Mouse (Mus musculus) midbrain, postnatal 0 days (tissue): ENCODE results near the gene Daam1. TPM values are rescaled to one million over a fixed set of nuclear protein-coding genes. Genes with fewer than 3 reads are reported as not detected.

Experiments used
- ATAC-seq: fragments of 200-750 bp; cut with Nextera tagmentation; 2 replicates; pipeline ENCODE4 v1.8.0; 2017; ENCODE audit warnings: moderate number of reproducible peaks, mild to moderate bottlenecking, moderate TSS enrichment, moderate library complexity; ENCODE audit not compliant: low FRiP score
- DNase-seq: peaks from one replicate; pipeline ENCODE4 v3.0.0-alpha.2; 2015; ENCODE audit warnings: low spot score
- H3K27ac ChIP-seq: fragments of 300-500 bp; sonication (generic); 2 replicates; pipeline ENCODE4 v1.5.1; 2014; ENCODE audit warnings: low read depth, mild to moderate bottlenecking, low read length, mixed read lengths
- H3K27me3 ChIP-seq: fragments of 300-500 bp; sonication (generic); 2 replicates; pipeline ENCODE4 v1.6.1; 2014; ENCODE audit warnings: low read length, control low read depth, mixed read lengths; ENCODE audit not compliant: insufficient read depth
- H3K36me3 ChIP-seq: fragments of 300-500 bp; sonication (generic); 2 replicates; pipeline ENCODE4 v1.6.1; 2014; ENCODE audit warnings: low read length, control low read depth, mixed read lengths; ENCODE audit not compliant: insufficient read depth
- H3K4me1 ChIP-seq: fragments of 300-500 bp; sonication (generic); 2 replicates; pipeline ENCODE4 v1.6.1; 2014; ENCODE audit warnings: mild to moderate bottlenecking, control low read depth, antibody characterized with exemption, low read length, mixed read lengths; ENCODE audit not compliant: insufficient read depth
- H3K4me2 ChIP-seq: fragments of 300-500 bp; sonication (generic); 2 replicates; pipeline ENCODE4 v1.6.1; 2014; ENCODE audit warnings: low read depth, mild to moderate bottlenecking, low read length, mixed read lengths; ENCODE audit not compliant: poor library complexity, severe bottlenecking
- H3K4me3 ChIP-seq: fragments of 300-500 bp; sonication (generic); 2 replicates; pipeline ENCODE4 v1.5.1; 2014; ENCODE audit warnings: low read depth, mild to moderate bottlenecking, low read length, moderate library complexity
- H3K9ac ChIP-seq: fragments of 300-500 bp; sonication (generic); replicated peaks from 2 replicates; pipeline ENCODE4 v1.6.1; 2014; ENCODE audit warnings: mild to moderate bottlenecking, low read length, moderate library complexity, mixed read lengths; ENCODE audit not compliant: poor library complexity, severe bottlenecking
- H3K9me3 ChIP-seq: fragments of 300-500 bp; sonication (generic); 2 replicates; pipeline ENCODE4 v1.6.1; 2016; ENCODE audit warnings: low read length, control low read depth
- CTCF ChIP-seq: IDR thresholded peaks from 2 replicates; pipeline ENCODE4 v1.5.1; 2016; ENCODE audit warnings: antibody characterized with exemption, mild to moderate bottlenecking
- WGBS: fragments of 180-500 bp; shearing (Covaris S2); extraction: QIAGEN DNeasy Blood & Tissue Kit; methylation state at CpG from one replicate; pipeline ENCODE4 v1.1.7; 2014; 5-methylcytosine and 5-hydroxymethylcytosine counted together
- polyA plus RNA-seq: library from polyadenylated mRNA; unstranded; fragments of >200 nt; fragmentation: Nextera tagmentation; extraction: Ambion mirVana; gene quantifications from 2 replicates; pipeline ENCODE4 v1.2.1, GENCODE M21; 2015
- total RNA-seq: library from RNA; depleted of rRNA; stranded (reverse); fragments of >200 nt; gene quantifications from 2 replicates; pipeline ENCODE4 v1.2.3, GENCODE M21; 2014

The Daam1 gene
- total and polyA plus RNA-seq, 2 experiments from 2014 or later, result 27.3 to 86.0 TPM

DNA sequence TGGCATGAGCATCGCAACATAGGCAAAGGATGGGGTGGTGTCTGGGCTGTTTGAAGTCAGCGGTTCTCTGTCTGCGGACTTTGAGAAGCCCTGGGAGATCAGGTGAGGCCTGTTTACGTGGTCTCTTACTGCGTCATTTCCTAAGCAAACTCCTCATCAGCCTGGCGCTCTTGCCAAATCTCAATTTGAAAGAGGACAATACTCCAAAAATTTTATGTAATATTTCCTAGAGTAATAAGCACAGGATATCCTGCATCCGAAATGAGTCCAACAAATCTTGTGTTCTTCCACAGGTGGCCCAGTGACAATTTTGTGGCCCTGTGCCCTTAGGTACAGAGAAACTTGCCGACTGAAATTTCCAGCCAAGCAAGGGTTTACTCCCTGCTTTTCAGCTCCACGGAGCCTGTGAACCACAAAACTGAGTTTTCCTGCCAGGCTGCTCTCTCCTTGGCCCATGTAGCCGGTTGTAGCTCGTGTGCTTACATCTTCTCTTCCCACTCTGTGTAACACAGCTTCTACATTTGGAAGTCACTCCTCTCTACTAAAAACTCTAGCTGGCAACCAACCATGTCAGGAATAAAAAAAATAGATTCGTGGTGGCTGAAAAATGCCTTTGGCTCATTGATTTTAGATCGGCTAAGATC, 183.0 kb downstream of the Daam1 start:
- H3K4me2 ChIP-seq, result no peak overlapping the region; the same call in 1 of the 2 replicates
- H3K27ac ChIP-seq, result no peak overlapping the region
- no peaks in the 10 kb centered on the region for H3K36me3 ChIP-seq
- H3K4me1 ChIP-seq, result no peaks in the 10 kb centered on the region
- ATAC-seq (no peak), DNase-seq (no peak)
- no peak overlapping the region for H3K4me3 ChIP-seq
- no peaks in the 10 kb centered on the region for H3K27me3 ChIP-seq
- H3K9ac ChIP-seq, result no peak overlapping the region
- no peak for TF ChIP-seq CTCF
- H3K9me3 ChIP-seq, result no peaks in the 10 kb centered on the region
- 78% methylated on average over 13 of the region's 13 CpGs for WGBS

DNA sequence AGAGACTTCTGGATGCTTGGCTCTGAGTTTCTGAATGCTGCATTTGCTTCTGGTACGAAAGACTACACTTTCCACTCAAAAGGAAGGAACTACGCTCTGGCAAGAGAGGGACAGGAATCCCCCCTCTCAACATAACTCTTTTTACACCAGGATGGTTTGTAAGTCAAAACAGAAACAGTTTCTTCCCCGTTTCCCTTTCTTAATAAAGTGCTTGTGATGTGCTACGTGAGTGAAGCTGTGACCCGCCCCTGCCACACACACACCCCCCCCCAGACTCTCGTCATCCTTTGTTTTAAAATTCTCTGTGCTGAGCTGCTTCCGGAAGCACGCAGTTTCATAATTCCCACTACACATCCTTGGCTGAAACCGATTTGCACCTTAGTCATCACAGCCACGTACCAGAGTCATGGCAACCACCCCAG, 183.5 kb downstream of the Daam1 start:
- TF ChIP-seq CTCF, result no peak
- 49% methylated on average over 10 of the region's 10 CpGs for WGBS
- no peak overlapping the region for H3K4me3 ChIP-seq
- H3K27ac ChIP-seq, result no peak overlapping the region
- no peaks in the 10 kb centered on the region for H3K27me3 ChIP-seq
- 0 out of 2 replicates have a peak overlapping the region, but pooled peaks have one; percentile 5 for H3K9ac ChIP-seq
- H3K4me1 ChIP-seq, result no peaks in the 10 kb centered on the region
- ATAC-seq, result no peak
- H3K4me2 ChIP-seq, result no peak overlapping the region; the same call in 1 of the 2 replicates
- no peaks in the 10 kb centered on the region for H3K36me3 ChIP-seq
- DNase-seq, result no peak
- no peaks in the 10 kb centered on the region for H3K9me3 ChIP-seq

GRCm38 (mm10) chr12:72015296-72015695, 184.4 kb downstream of the Daam1 start:
- no peak overlapping the region for H3K27ac ChIP-seq
- no peak overlapping the region for H3K4me3 ChIP-seq
- DNase-seq, result no peak
- TF ChIP-seq CTCF, result no peak
- no peak overlapping the region for H3K4me2 ChIP-seq
- no peak overlapping the region for H3K9ac ChIP-seq
- no peaks in the 10 kb centered on the region for H3K27me3 ChIP-seq
- no peaks in the 10 kb centered on the region for H3K36me3 ChIP-seq
- 76% methylated on average over 5 of the region's 5 CpGs for WGBS
- no peaks in the 10 kb centered on the region for H3K4me1 ChIP-seq
- H3K9me3 ChIP-seq, result no peaks in the 10 kb centered on the region
- ATAC-seq, result no peak

GRCm38 (mm10) chr12:72020285-72020684, 189.4 kb downstream of the Daam1 start:
- TF ChIP-seq CTCF, result no peak
- no peaks in the 10 kb centered on the region for H3K4me1 ChIP-seq
- H3K9ac ChIP-seq, result no peak overlapping the region
- H3K4me3 ChIP-seq, result no peak overlapping the region
- WGBS, result 71% methylated on average over 4 of the region's 4 CpGs
- no peak overlapping the region for H3K4me2 ChIP-seq
- no peaks in the 10 kb centered on the region for H3K36me3 ChIP-seq
- H3K27me3 ChIP-seq, result no peaks in the 10 kb centered on the region
- H3K27ac ChIP-seq, result no peak overlapping the region
- 0 out of 2 replicates have a peak, but pooled peaks cover 3% of the 10 kb centered on the region for H3K9me3 ChIP-seq
- ATAC-seq, result no peak
- DNase-seq, result peak; percentile 52

DNA sequence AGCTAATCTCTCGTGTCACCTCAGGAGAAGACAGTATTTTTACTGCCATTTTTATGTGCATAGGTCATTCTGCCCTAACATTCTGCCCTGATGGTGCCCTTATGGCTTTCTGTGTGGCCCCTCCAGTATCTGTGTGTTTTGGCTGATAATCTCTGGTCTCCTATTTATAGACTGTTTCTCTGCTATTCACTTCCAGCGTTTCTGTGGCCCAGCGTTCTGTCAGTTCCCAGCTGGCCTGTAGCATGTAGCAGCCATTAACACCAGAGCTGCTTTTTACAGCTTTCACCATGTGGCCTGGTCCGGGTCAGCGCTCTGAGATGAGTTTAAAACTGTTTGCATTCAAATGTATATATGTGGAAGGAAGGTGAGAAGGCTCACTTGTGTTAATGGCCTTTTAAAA, 190.7 kb downstream of the Daam1 start:
- Histone ChIP-seq H3K9ac (no peak overlapping the region), H3K4me1 (no peaks in the 10 kb centered on the region), H3K27ac (no peak overlapping the region), H3K4me3 (no peak overlapping the region), H3K36me3 (no peaks in the 10 kb centered on the region), H3K4me2 (no peak overlapping the region), H3K27me3 (no peaks in the 10 kb centered on the region), H3K9me3 (0 out of 2 replicates have a peak, but pooled peaks cover 3% of the 10 kb centered on the region)
- DNase-seq, result no peak
- TF ChIP-seq CTCF, result no peak
- WGBS, result 77% methylated on average over 5 of the region's 5 CpGs
- ATAC-seq, result no peak

- Histone ChIP-seq H3K9me3 (0 out of 2 replicates have a peak, but pooled peaks cover 3% of the 10 kb centered on the region), H3K4me3 (no peak overlapping the region), H3K27ac (no peak overlapping the region), H3K27me3 (no peaks in the 10 kb centered on the region), H3K36me3 (no peaks in the 10 kb centered on the region), H3K4me1 (no peaks in the 10 kb centered on the region), H3K4me2 (no peak overlapping the region), H3K9ac (no peak overlapping the region)
- 93% methylated on average over 3 of the region's 3 CpGs for WGBS
- no peak for ATAC-seq
- no peak for TF ChIP-seq CTCF
- DNase-seq, result no peak
Measured at GRCm38 (mm10) chr12:72022790-72023189, 191.9 kb downstream of the Daam1 start.
